Mouse (Mus musculus): ENCODE results near the gene Zfp366. TPM values are rescaled to one million over a fixed set of nuclear protein-coding genes. Genes with fewer than 3 reads are reported as not detected.

The Zfp366 gene
- polyA plus RNA-seq, 1 experiment from 2014 or later, result 0.49 TPM

- Histone ChIP-seq H3K9me3 (no peaks in the 10 kb centered on the region), H3K36me3 (no peaks in the 10 kb centered on the region), H3K4me2 (no peak overlapping the region), H3K4me1 (replicated peaks) (peaks cover 4% of the 10 kb centered on the region), H3K27me3 (no peaks in the 10 kb centered on the region), H3K4me3 (replicated peaks) (no peak overlapping the region), H3K9ac (replicated peaks) (no peak overlapping the region), H3K27ac (no peak overlapping the region)
- ATAC-seq (ENCODE audit: insufficient number of reproducible peaks, insufficient read depth, low FRiP score, low TSS enrichment, low read depth), result no peak
- 92% methylated on average over 35 of the region's 35 CpGs for whole genome bisulfite sequencing
Measured at GRCm38 (mm10) chr13:99228821-99229570, 44.4 kb downstream of the Zfp366 start.

DNA sequence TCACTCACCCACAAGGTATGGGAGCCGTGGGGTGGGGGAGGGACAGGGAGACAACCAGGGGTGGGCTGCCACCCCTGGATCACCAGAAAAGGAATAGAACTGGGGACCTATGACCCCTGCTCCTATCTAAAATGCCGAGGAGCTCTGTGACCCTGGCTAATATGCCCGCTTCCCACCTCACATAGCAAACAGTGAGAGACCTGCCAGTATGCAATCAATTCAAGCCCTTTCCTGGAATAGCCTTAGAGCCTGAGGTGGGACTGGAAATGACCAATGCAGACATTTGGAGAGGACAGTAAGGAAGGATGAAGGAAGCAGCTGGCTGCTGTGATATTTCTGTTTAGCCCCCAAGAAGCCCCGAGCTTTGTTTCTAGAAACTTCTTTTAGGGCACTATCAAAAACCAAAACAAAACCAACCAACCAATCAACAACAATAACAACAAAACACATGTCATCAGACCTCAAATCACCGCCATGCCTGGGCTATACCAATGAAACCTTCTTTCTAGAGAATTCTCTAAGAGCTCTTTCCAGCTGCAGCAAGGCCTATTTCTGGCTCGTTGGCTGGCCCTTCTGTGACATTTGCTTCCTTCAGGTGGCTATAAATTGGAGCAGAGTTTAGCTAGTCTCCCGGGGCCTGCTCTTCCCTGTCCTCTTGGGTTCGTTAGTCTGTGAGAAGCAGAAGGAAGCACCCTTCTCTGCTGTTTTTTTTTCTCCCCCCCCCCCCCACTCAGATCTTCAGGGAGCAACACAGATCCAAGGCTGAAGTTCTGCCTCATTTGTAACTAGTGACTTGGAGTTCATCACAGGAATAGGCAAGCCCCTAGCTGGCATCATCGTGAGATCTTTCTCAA, 45.2 kb downstream of the Zfp366 start:
- no peak overlapping the region for H3K27ac ChIP-seq
- no peak overlapping the region for H3K4me2 ChIP-seq
- peaks cover 4% of the 10 kb centered on the region for H3K4me1 ChIP-seq (replicated peaks)
- H3K36me3 ChIP-seq, result no peaks in the 10 kb centered on the region
- H3K9me3 ChIP-seq, result no peaks in the 10 kb centered on the region
- H3K4me3 ChIP-seq (replicated peaks), result no peak overlapping the region
- no peak for ATAC-seq (ENCODE audit: insufficient number of reproducible peaks, insufficient read depth, low FRiP score, low TSS enrichment, low read depth)
- no peak overlapping the region for H3K9ac ChIP-seq (replicated peaks)
- WGBS, result 67% methylated on average over 9 of the region's 9 CpGs
- no peaks in the 10 kb centered on the region for H3K27me3 ChIP-seq

DNA sequence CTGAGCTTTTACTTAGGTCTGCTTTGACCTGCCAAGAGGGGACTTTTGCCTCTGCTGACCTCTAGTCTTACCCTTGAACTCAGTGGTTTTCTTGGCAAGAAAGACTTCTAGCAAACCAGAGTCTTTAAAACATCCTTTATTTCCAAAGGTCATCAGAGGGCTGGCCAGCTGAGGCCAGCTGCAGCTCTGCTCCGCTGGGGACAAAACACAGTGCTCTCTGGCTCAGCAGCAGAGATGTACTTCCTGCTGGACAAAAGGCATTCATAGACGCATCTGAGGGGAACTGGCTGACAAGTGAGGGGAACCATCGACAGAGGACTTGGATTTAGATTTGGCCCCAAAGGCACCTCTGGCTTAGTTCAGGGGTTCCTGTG, 45.9 kb downstream of the Zfp366 start:
- Histone ChIP-seq H3K27ac (no peak overlapping the region), H3K36me3 (no peaks in the 10 kb centered on the region), H3K27me3 (no peaks in the 10 kb centered on the region), H3K9me3 (no peaks in the 10 kb centered on the region), H3K4me2 (no peak overlapping the region), H3K4me3 (replicated peaks) (no peak overlapping the region), H3K4me1 (replicated peaks) (peaks cover 6% of the 10 kb centered on the region), H3K9ac (replicated peaks) (no peak overlapping the region)
- 57% methylated on average over 3 of the region's 3 CpGs for WGBS
- no peak for ATAC-seq (ENCODE audit: insufficient number of reproducible peaks, insufficient read depth, low FRiP score, low TSS enrichment, low read depth)

DNA sequence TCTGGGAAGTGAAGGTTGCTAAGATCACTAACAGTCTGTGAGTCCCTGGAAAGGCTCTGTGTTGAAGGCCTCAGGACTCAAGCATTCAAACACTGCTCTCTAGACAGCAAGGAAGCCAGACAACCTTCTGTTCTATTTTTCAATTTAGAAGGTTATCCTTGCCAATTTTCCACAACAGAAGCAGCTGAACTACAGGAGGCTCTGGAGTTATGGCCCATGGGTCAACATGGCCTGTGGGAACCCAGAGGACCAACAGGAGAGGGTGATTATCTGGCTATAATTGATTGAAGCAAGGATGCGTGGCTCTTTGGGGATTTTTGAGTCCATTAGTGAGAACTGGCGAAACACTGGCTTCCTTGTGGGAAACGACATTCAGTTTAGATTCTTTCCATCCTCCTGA, 48.7 kb downstream of the Zfp366 start:
- no peak for ATAC-seq (ENCODE audit: insufficient number of reproducible peaks, insufficient read depth, low FRiP score, low TSS enrichment, low read depth)
- H3K9me3 ChIP-seq, result no peaks in the 10 kb centered on the region
- no peak overlapping the region for H3K4me2 ChIP-seq
- 73% methylated on average over 3 of the region's 3 CpGs for WGBS
- H3K27ac ChIP-seq, result no peak overlapping the region
- no peak overlapping the region for H3K4me3 ChIP-seq (replicated peaks)
- no peaks in the 10 kb centered on the region for H3K27me3 ChIP-seq
- H3K4me1 ChIP-seq (replicated peaks), result 0 out of 2 replicates have a peak, but pooled peaks cover 6% of the 10 kb centered on the region
- H3K9ac ChIP-seq (replicated peaks), result no peak overlapping the region
- H3K36me3 ChIP-seq, result no peaks in the 10 kb centered on the region

GRCm38 (mm10) chr13:99233956-99234355, 49.3 kb downstream of the Zfp366 start:
- Histone ChIP-seq H3K9me3 (no peaks in the 10 kb centered on the region), H3K27ac (no peak overlapping the region), H3K36me3 (no peaks in the 10 kb centered on the region), H3K9ac (replicated peaks) (no peak overlapping the region), H3K4me2 (no peak overlapping the region), H3K4me3 (replicated peaks) (no peak overlapping the region), H3K27me3 (no peaks in the 10 kb centered on the region), H3K4me1 (replicated peaks) (peaks cover 12% of the 10 kb centered on the region)
- 60% methylated on average over 10 of the region's 10 CpGs for WGBS
- ATAC-seq (ENCODE audit: insufficient number of reproducible peaks, insufficient read depth, low FRiP score, low TSS enrichment, low read depth), result no peak

DNA sequence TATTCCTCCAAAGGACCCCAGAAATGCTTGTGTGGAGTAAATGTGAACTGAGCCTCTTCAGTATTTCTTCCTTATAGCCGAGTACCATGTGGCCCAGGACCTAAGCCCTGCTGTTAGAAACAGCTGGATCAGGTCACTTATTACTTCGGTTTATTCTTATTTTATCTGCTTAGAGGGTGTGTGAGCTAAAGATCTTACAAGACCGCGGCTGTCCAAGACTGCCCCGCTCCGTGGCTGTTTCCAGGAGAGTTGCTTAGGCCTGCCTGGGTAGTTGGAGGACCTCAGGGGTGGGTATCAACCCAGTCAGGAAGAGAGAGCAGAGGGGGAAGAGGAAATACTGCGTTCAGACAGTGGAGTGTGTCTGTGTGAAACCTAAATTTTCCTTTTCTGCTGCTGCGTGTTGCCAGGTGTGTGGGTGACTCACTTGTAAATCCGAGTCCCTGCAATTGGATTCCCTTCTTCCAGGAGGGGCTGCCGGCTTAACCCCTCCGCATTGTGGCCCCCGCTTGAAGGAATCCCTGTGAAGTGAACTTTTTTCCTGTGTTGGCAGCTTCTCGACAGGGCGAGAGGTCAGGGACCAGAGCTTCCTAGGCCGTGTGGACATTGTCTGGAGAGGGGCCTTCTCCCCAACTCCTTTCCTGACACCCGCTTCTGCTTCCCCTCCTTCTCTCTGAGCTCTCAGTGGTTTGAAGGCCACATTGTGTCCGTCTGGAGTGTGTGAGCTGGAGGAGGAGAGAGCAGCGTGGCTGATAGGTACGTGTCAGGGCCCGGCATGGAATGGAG, 51.0 kb downstream of the Zfp366 start:
- H3K9ac ChIP-seq (replicated peaks), result no peak overlapping the region
- ATAC-seq (ENCODE audit: insufficient number of reproducible peaks, insufficient read depth, low FRiP score, low TSS enrichment, low read depth), result no peak
- peaks cover 29% of the 10 kb centered on the region for H3K4me1 ChIP-seq (replicated peaks)
- H3K27ac ChIP-seq, result peak overlapping the region; percentile 2; the same call in 1 of the 2 replicates
- H3K4me3 ChIP-seq (replicated peaks), result no peak overlapping the region
- no peaks in the 10 kb centered on the region for H3K36me3 ChIP-seq
- 70% methylated on average over 20 of the region's 20 CpGs for WGBS
- H3K27me3 ChIP-seq, result no peaks in the 10 kb centered on the region
- no peak overlapping the region for H3K4me2 ChIP-seq
- H3K9me3 ChIP-seq, result no peaks in the 10 kb centered on the region

DNA sequence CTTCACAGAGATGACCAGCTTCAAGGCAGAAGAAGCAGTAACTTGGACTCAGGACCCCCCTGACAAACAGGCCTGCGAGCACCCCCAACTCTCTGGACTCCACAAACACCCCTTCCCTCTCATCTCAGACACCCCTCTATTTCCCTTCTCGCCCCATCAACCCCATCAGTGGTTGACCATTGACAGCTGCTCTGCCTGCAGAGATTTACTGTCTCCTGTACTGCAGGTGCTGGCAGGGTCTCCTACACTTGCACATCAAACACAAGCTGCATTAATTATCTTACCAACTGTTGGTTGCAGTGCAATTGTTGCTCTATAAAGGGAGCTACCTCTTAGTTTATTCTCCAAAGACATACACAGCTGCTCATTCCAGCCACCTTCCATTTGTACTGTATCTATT, 51.6 kb downstream of the Zfp366 start:
- WGBS, result 79% methylated on average over 2 of the region's 2 CpGs
- Histone ChIP-seq H3K4me3 (replicated peaks) (no peak overlapping the region), H3K4me2 (no peak overlapping the region), H3K27ac (peak overlapping the region; percentile 2; the same call in 1 of the 2 replicates), H3K4me1 (replicated peaks) (peaks cover 33% of the 10 kb centered on the region), H3K9me3 (no peaks in the 10 kb centered on the region), H3K36me3 (no peaks in the 10 kb centered on the region), H3K27me3 (no peaks in the 10 kb centered on the region), H3K9ac (replicated peaks) (no peak overlapping the region)
- ATAC-seq (ENCODE audit: insufficient number of reproducible peaks, insufficient read depth, low FRiP score, low TSS enrichment, low read depth), result no peak

DNA sequence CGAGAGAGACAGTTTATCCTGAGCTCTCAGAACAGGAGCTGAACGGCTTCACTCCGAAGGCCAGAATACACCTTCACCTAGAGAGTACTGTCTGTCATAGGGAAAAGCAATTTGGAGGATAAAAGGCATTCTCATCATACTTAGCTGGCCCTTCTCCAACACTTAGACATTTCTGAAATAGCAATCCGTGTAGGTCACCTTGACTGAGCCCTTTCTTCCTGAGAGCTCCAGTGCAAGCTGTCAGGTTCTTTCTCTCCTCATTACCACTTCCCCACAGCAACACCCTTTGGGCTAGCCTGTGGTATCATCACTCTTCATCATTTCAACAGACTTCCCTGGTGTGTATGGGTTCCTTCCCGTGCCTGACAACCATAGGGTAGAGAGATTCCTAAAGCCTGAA, 52.5 kb downstream of the Zfp366 start:
- H3K9me3 ChIP-seq, result no peaks in the 10 kb centered on the region
- WGBS, result 76% methylated on average over 5 of the region's 5 CpGs
- no peak overlapping the region for H3K4me2 ChIP-seq
- H3K36me3 ChIP-seq, result no peaks in the 10 kb centered on the region
- H3K4me1 ChIP-seq (replicated peaks), result peaks cover 33% of the 10 kb centered on the region
- no peaks in the 10 kb centered on the region for H3K27me3 ChIP-seq
- ATAC-seq (ENCODE audit: insufficient number of reproducible peaks, insufficient read depth, low FRiP score, low TSS enrichment, low read depth), result no peak
- no peak overlapping the region for H3K27ac ChIP-seq
- H3K9ac ChIP-seq (replicated peaks), result no peak overlapping the region
- no peak overlapping the region for H3K4me3 ChIP-seq (replicated peaks)

- no peak overlapping the region for H3K4me3 ChIP-seq (replicated peaks)
- H3K4me1 ChIP-seq (replicated peaks), result peaks cover 33% of the 10 kb centered on the region
- H3K4me2 ChIP-seq, result no peak overlapping the region
- no peak overlapping the region for H3K9ac ChIP-seq (replicated peaks)
- H3K36me3 ChIP-seq, result no peaks in the 10 kb centered on the region
- ATAC-seq (ENCODE audit: insufficient number of reproducible peaks, insufficient read depth, low FRiP score, low TSS enrichment, low read depth), result no peak
- H3K27ac ChIP-seq, result no peak overlapping the region
- H3K27me3 ChIP-seq, result no peaks in the 10 kb centered on the region
- no peaks in the 10 kb centered on the region for H3K9me3 ChIP-seq
- 75% methylated on average over 1 of the region's 1 CpGs for WGBS
Measured at GRCm38 (mm10) chr13:99237841-99238216, 53.2 kb downstream of the Zfp366 start.

- H3K36me3 ChIP-seq, result no peaks in the 10 kb centered on the region
- H3K9me3 ChIP-seq, result no peaks in the 10 kb centered on the region
- no peak for ATAC-seq (ENCODE audit: insufficient number of reproducible peaks, insufficient read depth, low FRiP score, low TSS enrichment, low read depth)
- H3K27me3 ChIP-seq, result no peaks in the 10 kb centered on the region
- peaks cover 33% of the 10 kb centered on the region for H3K4me1 ChIP-seq (replicated peaks)
- 58% methylated on average over 10 of the region's 10 CpGs for WGBS
- H3K4me3 ChIP-seq (replicated peaks), result no peak overlapping the region
- H3K9ac ChIP-seq (replicated peaks), result no peak overlapping the region
- no peak overlapping the region for H3K4me2 ChIP-seq
- H3K27ac ChIP-seq, result peak overlapping the region; percentile 66
Measured at GRCm38 (mm10) chr13:99238217-99239160, 53.9 kb downstream of the Zfp366 start.
